Mouse (Mus musculus): ENCODE data around the gene Nectin1. TPM values are rescaled to one million over a fixed set of nuclear protein-coding genes. Genes with fewer than 3 reads are reported as not detected.

The Nectin1 gene
- polyA plus RNA-seq, 1 experiment from 2014 or later, result 10.9 TPM

- Histone ChIP-seq H3K4me1 (replicated peaks; ENCODE audit: control insufficient read depth, insufficient read depth, low read length) (peaks cover 6% of the 10 kb centered on the region; the same call in 1 of the 2 replicates), H3K9me3 (ENCODE audit: control insufficient read depth, low read length) (no peaks in the 10 kb centered on the region), H3K27ac (ENCODE audit: low read depth, low read length) (no peak overlapping the region), H3K4me2 (replicated peaks; ENCODE audit: low read depth, low read length) (no peak overlapping the region), H3K9ac (ENCODE audit: low read depth, low read length) (no peak overlapping the region), H3K4me3 (ENCODE audit: low read depth, low read length) (no peak overlapping the region), H3K27me3 (ENCODE audit: control insufficient read depth, insufficient read depth, low read length) (no peaks in the 10 kb centered on the region), H3K36me3 (ENCODE audit: control insufficient read depth, insufficient read depth, low read length) (no peaks in the 10 kb centered on the region)
- no peak for ATAC-seq (ENCODE audit: low FRiP score)
- no peak for DNase-seq (ENCODE audit: low spot score)
Observed at GRCm38 (mm10) chr9:43734952-43735351, 8.8 kb upstream of the Nectin1 start.

GRCm38 (mm10) chr9:43736046-43736730, 7.6 kb upstream of the Nectin1 start:
- ATAC-seq (ENCODE audit: low FRiP score), result no peak
- no peaks in the 10 kb centered on the region for H3K36me3 ChIP-seq (ENCODE audit: control insufficient read depth, insufficient read depth, low read length)
- no peak overlapping the region for H3K4me3 ChIP-seq (ENCODE audit: low read depth, low read length)
- no peaks in the 10 kb centered on the region for H3K9me3 ChIP-seq (ENCODE audit: control insufficient read depth, low read length)
- WGBS, result 92% methylated on average over 9 of the region's 9 CpGs
- peaks cover 6% of the 10 kb centered on the region; the same call in 1 of the 2 replicates for H3K4me1 ChIP-seq (replicated peaks; ENCODE audit: control insufficient read depth, insufficient read depth, low read length)
- H3K9ac ChIP-seq (ENCODE audit: low read depth, low read length), result no peak overlapping the region
- no peak overlapping the region for H3K4me2 ChIP-seq (replicated peaks; ENCODE audit: low read depth, low read length)
- no peak overlapping the region for H3K27ac ChIP-seq (ENCODE audit: low read depth, low read length)
- no peaks in the 10 kb centered on the region for H3K27me3 ChIP-seq (ENCODE audit: control insufficient read depth, insufficient read depth, low read length)
- no peak for DNase-seq (ENCODE audit: low spot score)

- no peak overlapping the region for H3K4me3 ChIP-seq (ENCODE audit: low read depth, low read length)
- peaks cover 6% of the 10 kb centered on the region; the same call in 1 of the 2 replicates for H3K4me1 ChIP-seq (replicated peaks; ENCODE audit: control insufficient read depth, insufficient read depth, low read length)
- DNase-seq (ENCODE audit: low spot score), result no peak
- WGBS, result 23% methylated on average over 3 of the region's 3 CpGs
- H3K4me2 ChIP-seq (replicated peaks; ENCODE audit: low read depth, low read length), result no peak overlapping the region
- H3K36me3 ChIP-seq (ENCODE audit: control insufficient read depth, insufficient read depth, low read length), result no peaks in the 10 kb centered on the region
- ATAC-seq (ENCODE audit: low FRiP score), result no peak
- no peak overlapping the region for H3K27ac ChIP-seq (ENCODE audit: low read depth, low read length)
- H3K9me3 ChIP-seq (ENCODE audit: control insufficient read depth, low read length), result no peaks in the 10 kb centered on the region
- no peak overlapping the region for H3K9ac ChIP-seq (ENCODE audit: low read depth, low read length)
- no peaks in the 10 kb centered on the region for H3K27me3 ChIP-seq (ENCODE audit: control insufficient read depth, insufficient read depth, low read length)
Observed at GRCm38 (mm10) chr9:43737331-43737730, 6.5 kb upstream of the Nectin1 start.

GRCm38 (mm10) chr9:43737871-43738292, 5.9 kb upstream of the Nectin1 start:
- WGBS, result 2% methylated on average over 12 of the region's 12 CpGs
- DNase-seq (ENCODE audit: low spot score), result no peak
- H3K27me3 ChIP-seq (ENCODE audit: control insufficient read depth, insufficient read depth, low read length), result no peaks in the 10 kb centered on the region
- no peak overlapping the region for H3K27ac ChIP-seq (ENCODE audit: low read depth, low read length)
- H3K9me3 ChIP-seq (ENCODE audit: control insufficient read depth, low read length), result no peaks in the 10 kb centered on the region
- peaks cover 7% of the 10 kb centered on the region for H3K4me1 ChIP-seq (replicated peaks; ENCODE audit: control insufficient read depth, insufficient read depth, low read length)
- H3K36me3 ChIP-seq (ENCODE audit: control insufficient read depth, insufficient read depth, low read length), result no peaks in the 10 kb centered on the region
- no peak overlapping the region for H3K4me3 ChIP-seq (ENCODE audit: low read depth, low read length)
- no peak for ATAC-seq (ENCODE audit: low FRiP score)
- H3K4me2 ChIP-seq (replicated peaks; ENCODE audit: low read depth, low read length), result peak overlapping the region; percentile 23; the same call in 1 of the 2 replicates
- no peak overlapping the region for H3K9ac ChIP-seq (ENCODE audit: low read depth, low read length)

DNA sequence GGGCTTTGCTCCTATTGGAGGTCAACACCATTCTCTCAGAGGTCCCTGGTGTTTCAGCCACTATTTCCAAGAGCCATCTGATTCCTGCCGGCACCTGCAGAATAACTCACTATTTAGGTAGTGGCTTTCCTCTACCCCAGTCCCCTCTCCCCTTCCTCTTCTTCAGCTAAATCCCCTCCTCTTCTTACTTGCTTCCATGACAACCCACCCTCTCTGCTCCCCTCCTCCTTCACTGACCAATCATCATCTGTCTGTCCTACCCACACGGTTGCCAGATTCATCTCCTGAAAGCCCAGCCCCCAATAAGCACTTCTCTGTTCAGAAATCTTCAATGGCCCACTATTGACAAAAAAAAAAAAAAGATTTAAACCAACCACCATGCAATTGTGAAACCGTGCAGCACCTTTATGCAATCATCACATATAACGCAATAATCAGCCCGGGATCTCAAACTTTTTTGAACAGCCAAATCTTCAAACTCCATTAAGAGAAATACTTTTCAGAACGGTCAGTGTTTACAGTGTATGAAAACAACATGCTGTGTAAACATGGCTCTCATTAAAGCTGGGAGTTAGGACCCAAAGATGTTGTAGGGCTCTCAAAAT, 5.2 kb upstream of the Nectin1 start:
- Histone ChIP-seq H3K4me3 (ENCODE audit: low read depth, low read length) (no peak overlapping the region), H3K4me1 (replicated peaks; ENCODE audit: control insufficient read depth, insufficient read depth, low read length) (peaks cover 8% of the 10 kb centered on the region), H3K4me2 (replicated peaks; ENCODE audit: low read depth, low read length) (no peak overlapping the region), H3K27ac (ENCODE audit: low read depth, low read length) (no peak overlapping the region), H3K27me3 (ENCODE audit: control insufficient read depth, insufficient read depth, low read length) (no peaks in the 10 kb centered on the region), H3K9me3 (ENCODE audit: control insufficient read depth, low read length) (no peaks in the 10 kb centered on the region), H3K9ac (ENCODE audit: low read depth, low read length) (no peak overlapping the region), H3K36me3 (ENCODE audit: control insufficient read depth, insufficient read depth, low read length) (no peaks in the 10 kb centered on the region)
- whole genome bisulfite sequencing, result 32% methylated on average over 6 of the region's 6 CpGs
- ATAC-seq (ENCODE audit: low FRiP score) (no peak), DNase-seq (ENCODE audit: low spot score) (no peak)

DNA sequence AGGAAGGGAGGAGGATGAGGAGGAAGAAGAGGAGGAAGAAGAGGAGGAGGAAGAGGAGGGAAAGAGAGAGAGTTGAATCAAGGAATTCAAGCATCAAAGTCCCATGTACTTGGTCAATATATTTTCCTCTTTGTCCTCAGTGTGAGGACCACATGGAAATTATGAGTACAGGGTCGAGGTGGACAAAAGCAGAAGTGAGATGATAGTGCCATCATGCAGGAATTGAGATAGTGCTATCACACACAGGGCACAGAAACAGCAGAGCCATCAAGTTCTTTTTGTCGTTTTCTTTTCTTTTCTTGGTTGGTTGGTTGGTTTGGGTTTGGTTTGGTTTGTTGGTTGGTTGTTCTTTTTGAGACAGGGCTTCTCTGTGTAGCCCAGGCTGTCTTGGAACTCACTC, 2.5 kb upstream of the Nectin1 start:
- Histone ChIP-seq H3K9ac (ENCODE audit: low read depth, low read length) (no peak overlapping the region), H3K27me3 (ENCODE audit: control insufficient read depth, insufficient read depth, low read length) (no peaks in the 10 kb centered on the region), H3K27ac (ENCODE audit: low read depth, low read length) (no peak overlapping the region), H3K4me3 (ENCODE audit: low read depth, low read length) (no peak overlapping the region), H3K4me1 (replicated peaks; ENCODE audit: control insufficient read depth, insufficient read depth, low read length) (peaks cover 12% of the 10 kb centered on the region), H3K36me3 (ENCODE audit: control insufficient read depth, insufficient read depth, low read length) (no peaks in the 10 kb centered on the region), H3K9me3 (ENCODE audit: control insufficient read depth, low read length) (no peaks in the 10 kb centered on the region), H3K4me2 (replicated peaks; ENCODE audit: low read depth, low read length) (no peak overlapping the region)
- ATAC-seq (ENCODE audit: low FRiP score) (no peak), DNase-seq (ENCODE audit: low spot score) (no peak)
- 78% methylated on average over 2 of the region's 2 CpGs for WGBS

DNA sequence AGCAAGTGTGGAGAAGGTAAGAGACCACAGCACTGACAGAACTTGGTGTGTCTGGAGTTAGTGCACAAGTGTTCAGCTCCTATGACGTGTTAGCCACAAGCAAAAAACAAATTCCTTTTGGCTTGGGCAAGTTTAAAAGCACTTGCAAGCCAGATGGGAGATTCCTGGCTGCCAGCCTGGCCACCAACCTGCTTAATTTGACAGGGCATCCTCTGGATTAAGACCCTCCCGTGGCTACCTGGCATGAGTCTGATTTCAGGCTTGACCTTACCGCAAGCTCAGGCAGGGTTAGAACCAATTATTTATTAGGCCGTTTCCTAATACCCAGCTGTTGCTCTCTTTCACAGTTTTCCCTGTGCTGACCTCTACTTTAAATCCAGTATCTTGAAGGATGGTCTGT, 1.7 kb upstream of the Nectin1 start:
- 0 out of 2 replicates have a peak, but pooled peaks cover 2% of the 10 kb centered on the region for H3K27me3 ChIP-seq (ENCODE audit: control insufficient read depth, insufficient read depth, low read length)
- H3K4me3 ChIP-seq (ENCODE audit: low read depth, low read length), result no peak overlapping the region
- H3K9me3 ChIP-seq (ENCODE audit: control insufficient read depth, low read length), result no peaks in the 10 kb centered on the region
- H3K4me1 ChIP-seq (replicated peaks; ENCODE audit: control insufficient read depth, insufficient read depth, low read length), result peaks cover 17% of the 10 kb centered on the region
- 83% methylated on average over 4 of the region's 4 CpGs for WGBS
- no peaks in the 10 kb centered on the region for H3K36me3 ChIP-seq (ENCODE audit: control insufficient read depth, insufficient read depth, low read length)
- no peak overlapping the region for H3K9ac ChIP-seq (ENCODE audit: low read depth, low read length)
- no peak overlapping the region for H3K4me2 ChIP-seq (replicated peaks; ENCODE audit: low read depth, low read length)
- H3K27ac ChIP-seq (ENCODE audit: low read depth, low read length), result no peak overlapping the region
- DNase-seq (ENCODE audit: low spot score), result no peak
- ATAC-seq (ENCODE audit: low FRiP score), result no peak

- H3K27me3 ChIP-seq (ENCODE audit: control insufficient read depth, insufficient read depth, low read length), result 0 out of 2 replicates have a peak, but pooled peaks cover 2% of the 10 kb centered on the region
- peak overlapping the region; percentile 95 for H3K27ac ChIP-seq (ENCODE audit: low read depth, low read length)
- peaks cover 18% of the 10 kb centered on the region for H3K4me1 ChIP-seq (replicated peaks; ENCODE audit: control insufficient read depth, insufficient read depth, low read length)
- H3K36me3 ChIP-seq (ENCODE audit: control insufficient read depth, insufficient read depth, low read length), result no peaks in the 10 kb centered on the region
- no peaks in the 10 kb centered on the region for H3K9me3 ChIP-seq (ENCODE audit: control insufficient read depth, low read length)
- WGBS, result under 1% methylated on average over 27 of the region's 27 CpGs
- ATAC-seq (ENCODE audit: low FRiP score), result 0 out of 2 replicates have a peak, but pooled peaks have one; percentile 13
- H3K4me3 ChIP-seq (ENCODE audit: low read depth, low read length), result peak overlapping the region; percentile 96
- peak; percentile 62 for DNase-seq (ENCODE audit: low spot score)
- H3K4me2 ChIP-seq (replicated peaks; ENCODE audit: low read depth, low read length), result peak overlapping the region; percentile 74
- H3K9ac ChIP-seq (ENCODE audit: low read depth, low read length), result peak overlapping the region; percentile 97
Observed at GRCm38 (mm10) chr9:43742902-43743646, 710 bp upstream of the Nectin1 start.

All from hindbrain, embryonic 11.5 days (tissue).